Mouse (Mus musculus) right cerebral cortex, postnatal 14 days (tissue): ENCODE data around the gene Szt2.

ENCODE experiments used
- DNase-seq: peaks from one replicate; pipeline ENCODE4 v3.0.0; 2022

Szt2 gene

DNA sequence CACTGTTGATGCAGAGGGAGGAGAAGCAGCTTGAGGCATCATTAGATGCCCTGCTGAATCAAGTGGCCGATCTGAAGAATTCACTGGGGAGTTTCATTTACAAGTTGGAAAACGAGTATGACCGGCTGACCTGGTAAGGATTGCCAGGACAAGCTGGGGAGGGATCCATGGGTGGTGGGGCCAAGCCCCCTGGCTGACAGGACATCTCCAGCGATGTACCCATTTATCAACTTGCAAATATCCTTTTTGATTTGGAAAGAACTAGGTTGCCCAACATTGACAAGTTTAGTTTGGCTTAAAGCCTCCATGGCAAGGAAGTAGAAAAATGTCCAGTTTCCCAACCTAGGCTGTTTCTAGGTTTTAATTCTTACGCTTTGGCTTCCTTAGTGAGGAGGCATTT, 1.8 kb upstream of the Szt2 start:
- no peak for DNase-seq

DNA sequence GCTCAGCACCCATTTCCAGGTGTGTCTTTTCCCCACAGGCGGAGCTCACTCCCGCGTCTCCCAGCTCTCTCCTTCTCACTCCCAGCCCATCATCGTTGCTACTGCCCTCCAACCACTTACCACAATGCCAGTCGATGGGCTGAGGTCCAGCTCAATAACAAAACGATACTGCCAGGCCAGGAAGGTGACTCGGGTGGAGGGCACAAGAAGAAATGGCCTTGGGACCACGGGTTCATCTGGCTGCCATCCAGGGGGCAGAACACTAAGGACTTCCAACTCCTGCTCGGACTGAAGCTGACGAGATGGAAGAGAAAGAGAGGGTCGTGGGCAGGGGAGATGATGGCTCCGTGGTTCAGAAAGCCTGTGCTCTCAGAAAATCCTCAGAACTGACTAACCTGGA, 6.4 kb downstream of the Szt2 start:
- no peak for DNase-seq

DNA sequence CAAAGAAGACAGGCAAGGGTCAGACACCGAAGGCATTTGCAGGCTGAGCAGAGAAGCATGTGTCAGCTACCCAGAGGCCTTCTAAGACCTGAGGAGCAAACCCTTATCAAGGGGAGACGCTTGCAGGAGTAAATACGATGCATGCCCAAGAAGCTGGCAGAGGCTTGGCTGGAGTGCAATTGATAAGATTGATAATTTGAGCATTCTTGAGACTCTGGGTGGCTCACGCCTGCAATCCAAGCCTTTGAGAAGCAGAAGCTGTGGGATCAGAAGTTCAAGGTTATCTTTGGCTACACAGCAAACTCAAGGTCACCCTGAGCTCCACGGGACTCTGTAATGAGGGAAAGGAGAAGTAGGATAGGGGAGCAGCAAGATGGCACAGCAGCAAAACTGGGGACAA, 7.2 kb downstream of the Szt2 start:
- no peak for DNase-seq

DNA sequence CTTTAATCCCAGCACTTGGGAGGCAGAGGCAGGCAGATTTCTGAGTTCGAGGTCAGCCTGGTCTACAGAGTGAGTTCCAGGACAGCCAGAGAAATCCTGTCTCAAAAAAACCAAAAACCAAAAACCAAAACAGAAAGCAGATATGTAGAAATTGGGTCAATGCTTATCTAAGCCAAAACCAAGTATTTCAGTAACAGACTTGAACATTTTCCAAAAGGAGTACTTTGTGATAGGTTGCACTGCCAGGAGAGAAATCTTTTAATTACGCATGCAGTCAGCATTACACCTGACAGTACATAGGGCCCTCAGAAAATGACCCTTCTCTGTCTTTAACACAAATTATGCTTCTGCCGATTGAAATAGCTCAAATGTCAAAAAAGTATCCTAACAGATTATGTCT, 7.7 kb downstream of the Szt2 start:
- DNase-seq, result no peak

DNA sequence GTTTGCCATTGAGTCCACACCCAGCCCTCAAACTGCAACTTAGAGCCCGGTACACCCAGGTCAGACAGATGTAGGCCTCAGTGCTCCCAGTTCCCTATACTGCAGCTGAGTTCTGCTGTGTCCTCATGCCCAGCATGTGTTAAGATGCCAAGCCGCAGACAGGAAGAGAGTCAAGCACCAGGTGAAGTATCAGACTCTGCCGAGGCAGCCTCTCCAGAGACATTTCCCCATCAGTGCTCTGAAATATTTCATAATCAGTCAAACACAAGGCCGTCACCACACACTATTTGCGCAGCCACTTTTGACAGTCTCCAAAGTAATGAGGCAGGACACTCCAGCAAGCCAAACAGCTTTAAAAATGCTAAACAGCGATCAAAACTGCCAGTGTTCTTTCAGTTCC, 10.7 kb downstream of the Szt2 start:
- no peak for DNase-seq

DNA sequence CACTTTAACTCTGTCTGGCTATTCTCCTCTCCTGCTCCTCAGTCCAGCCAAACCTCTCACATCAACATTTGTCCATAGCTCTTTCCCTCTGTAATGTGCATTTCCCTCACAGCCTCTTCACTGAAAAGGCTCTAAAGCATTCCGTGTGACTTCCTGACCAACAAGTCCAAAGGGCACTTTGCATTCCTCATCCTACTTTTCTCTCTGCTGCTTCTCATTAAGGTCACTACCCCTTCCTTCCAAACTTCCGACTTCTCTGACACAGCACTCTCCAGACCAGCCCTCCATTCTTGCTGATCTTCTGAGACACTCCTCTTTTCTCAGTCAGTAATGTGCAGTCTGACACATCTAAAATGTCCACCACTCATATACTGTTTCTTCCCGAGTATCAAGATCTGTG, 12.6 kb downstream of the Szt2 start:
- no peak for DNase-seq

DNA sequence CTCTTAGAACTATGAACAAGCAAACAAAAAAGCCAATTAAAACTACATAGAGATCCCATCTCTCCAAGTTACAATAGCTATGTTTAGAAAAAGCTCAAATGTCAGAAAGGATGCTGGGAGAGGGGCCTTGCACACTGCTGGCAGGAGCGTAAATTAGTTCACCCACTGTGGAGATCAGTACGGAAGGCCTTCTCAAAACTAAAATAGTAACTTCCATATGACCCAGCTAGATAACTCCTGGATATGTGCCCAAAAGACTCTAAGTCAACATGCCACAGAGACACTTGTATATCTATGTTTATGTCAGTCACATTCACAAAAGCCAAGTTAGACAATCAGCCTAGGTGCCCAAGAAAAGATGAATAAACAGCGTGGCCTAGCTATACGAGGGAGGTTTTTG, 13.8 kb downstream of the Szt2 start:
- no peak for DNase-seq

DNA sequence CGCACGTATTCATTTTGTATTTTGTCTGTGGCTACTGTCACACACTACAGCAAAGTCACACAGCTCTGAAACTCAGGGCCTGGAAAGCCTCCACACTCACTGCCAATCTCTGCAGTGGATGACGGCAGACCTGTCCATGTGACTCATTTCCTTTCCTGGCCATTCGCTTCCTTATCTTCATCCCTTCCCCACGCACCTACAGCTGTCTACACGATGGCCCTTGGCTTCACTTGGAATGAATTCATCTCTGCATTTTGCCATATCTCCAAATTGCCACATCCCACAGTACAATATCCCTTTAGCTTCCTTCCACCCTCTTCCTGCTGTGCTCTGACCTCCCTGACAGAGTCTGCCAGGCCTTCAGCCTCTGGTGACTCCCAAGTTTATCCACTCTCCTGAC, 14.6 kb downstream of the Szt2 start:
- DNase-seq, result no peak

DNA sequence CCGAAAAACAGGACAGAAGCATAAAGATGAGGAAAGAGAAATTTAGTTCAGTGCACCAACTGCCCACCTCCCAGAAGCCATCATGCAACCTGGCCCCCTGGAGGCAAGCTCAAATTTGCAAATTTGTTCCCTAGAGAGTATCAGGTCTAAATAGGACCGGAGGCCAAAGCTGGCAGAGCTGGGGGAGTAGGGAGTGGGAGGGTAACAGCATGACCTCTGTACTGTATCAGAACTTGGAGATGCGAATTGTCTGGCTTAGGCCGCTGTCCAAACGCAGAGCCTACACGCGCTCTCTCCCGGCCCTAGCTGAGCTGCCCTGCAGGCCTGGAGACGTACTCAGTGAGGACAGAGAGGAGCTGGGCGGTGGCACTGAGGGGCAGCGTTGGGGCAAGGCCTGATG, 18.9 kb downstream of the Szt2 start:
- no peak for DNase-seq

DNA sequence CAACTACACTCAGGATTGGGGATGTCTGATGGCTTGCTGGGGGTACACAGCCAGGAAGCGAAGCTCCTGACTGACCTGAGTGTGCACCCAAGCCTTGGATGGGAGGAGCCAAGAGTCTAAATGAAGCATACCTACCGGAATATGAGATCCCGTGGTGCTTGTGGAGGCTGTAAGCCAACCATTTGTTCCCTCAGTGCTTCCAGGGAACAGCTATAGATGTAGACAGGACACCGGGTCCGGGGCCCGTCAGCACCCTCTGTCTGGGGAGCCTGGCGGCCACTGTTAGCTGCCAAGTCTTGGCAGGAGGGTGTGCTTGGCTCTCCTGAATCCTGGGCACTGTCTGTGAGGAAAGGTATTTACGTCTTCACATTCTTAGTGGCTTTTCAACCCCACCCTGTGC, 21.8 kb downstream of the Szt2 start:
- no peak for DNase-seq

DNA sequence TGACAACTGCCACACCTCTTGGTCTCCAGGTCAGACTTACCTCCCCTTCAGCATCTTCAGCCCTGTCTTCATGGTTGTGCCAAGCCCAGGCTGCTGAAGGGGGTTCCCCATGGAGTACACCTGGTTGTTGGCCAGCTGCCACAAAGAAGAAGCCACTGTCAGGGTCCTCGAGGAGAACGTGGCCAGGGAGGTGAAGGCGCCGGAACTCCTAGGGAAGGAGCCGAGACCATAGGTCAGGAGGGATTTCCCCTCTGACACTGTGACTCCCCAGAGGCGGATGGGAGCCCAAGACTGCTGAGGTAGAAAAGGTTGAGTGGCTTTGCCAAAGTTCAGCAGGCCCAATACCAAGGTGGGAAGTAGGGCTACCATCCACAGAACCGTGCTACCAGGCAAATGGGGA, 25.8 kb downstream of the Szt2 start:
- DNase-seq, result no peak

DNA sequence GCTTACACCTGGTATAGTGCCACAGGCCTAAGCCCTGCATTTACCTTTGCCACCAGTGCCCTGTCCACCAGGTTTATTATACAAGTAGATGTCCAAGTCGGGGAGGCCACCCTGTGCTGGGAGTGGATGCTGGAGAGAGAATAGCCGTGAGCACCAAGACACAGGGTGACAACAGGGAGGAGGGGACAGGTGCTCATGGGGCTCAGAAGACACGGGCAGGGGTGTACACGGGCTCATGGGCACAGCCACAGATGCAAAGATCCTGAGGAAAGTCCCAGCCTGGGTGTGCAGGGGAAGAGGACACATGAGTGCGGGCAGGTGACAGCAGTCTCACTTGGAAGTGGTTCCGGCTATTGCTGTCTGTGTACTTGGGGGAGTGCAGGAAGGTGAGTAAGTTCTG, 33.1 kb downstream of the Szt2 start:
- no peak for DNase-seq

DNA sequence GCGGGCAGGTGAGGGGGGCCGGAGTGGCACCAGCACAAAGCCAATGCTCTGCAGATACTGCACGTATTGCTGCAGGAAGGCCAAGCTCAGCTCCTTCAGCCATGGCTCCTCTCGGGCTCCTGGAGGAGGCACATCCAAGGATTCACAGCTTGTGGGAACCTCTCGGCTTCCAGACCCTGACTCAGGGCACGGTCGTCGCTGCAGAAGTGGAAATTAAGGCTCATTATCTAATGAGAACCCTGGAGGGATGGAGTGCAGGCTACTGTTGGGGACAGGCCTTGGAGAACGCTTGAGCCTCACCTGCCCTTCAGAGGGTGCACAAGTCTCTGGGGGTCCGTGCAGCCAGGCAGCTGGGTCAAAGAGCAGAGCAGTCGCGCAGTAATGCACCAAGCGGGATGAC, 37.3 kb downstream of the Szt2 start:
- DNase-seq, result no peak

DNA sequence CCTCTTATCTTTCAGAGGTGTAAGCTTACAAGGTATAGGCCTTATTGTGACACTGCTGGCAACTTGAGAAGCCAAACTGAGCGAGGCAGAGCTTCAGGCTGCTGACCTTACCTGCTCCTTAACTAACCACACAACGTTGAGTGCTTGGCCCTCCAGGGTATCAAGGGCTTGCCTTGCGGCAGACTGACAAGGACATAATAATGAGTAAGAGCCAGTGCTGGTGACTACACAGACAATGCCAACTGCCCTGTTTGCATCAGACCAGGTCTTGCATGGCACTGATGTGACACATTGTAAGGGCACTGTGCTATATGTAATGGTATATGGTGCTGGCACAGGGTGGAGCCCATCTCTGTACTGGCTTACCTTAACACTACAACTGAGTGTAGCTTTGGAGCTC, 40.5 kb downstream of the Szt2 start:
- DNase-seq, result no peak

DNA sequence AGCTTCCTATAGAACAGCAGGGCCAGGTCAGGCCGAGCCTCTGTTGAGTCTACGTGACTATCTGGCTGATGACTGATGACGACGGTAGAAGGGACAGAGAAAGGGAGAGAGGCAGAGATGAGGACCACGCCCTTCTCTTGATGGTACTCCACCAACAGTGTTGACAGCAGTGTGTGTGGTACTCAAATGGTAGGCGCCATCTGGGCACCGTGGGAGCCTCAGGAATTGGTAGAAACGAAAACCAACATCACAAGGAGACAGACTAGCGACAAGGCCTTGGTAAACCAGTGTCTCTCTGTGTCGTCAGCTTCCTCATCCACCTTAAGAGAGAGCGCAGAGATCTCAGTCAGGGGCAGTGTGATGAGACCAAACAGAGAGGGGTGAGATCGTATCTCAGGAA, 41.5 kb downstream of the Szt2 start:
- no peak for DNase-seq

DNA sequence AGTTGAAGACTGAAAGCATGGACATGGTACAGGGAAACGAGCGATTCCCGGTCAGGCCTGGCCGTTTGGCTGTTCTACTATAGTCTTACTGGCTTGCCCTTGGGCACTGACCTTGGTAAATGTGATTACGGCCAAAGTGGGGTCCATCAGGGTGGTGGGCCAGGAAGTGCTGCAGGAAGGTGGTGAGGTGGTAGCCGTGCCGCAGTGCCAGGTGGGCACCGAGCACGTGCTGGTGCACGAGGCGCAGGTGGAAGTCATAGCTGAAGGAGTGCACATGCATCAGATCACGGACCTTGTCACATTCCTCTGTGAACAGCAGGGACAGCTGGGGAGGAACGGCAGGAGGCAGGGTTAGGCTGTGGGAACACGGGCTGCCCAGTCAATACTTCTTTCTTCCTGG, 43.1 kb downstream of the Szt2 start:
- no peak for DNase-seq

DNA sequence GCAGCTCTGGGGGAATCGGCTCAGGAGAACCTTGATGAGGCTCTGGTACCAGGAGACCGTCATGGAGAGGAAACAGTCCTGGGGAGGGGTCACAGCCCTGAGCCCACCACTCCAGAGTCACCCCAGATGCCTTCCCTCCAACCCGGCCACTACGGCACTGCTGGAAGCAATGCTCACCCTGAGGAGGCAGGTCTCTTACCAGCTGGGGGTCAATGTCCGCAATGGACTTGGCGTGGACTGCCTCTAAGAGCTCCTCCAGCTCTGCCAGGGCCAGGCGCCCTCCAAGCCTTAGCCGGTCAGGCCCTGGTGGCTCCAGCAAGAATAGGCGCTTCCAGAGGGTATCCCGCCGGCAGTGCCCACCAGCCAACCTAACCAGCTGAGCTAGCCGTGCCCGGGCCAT, 44.4 kb downstream of the Szt2 start:
- no peak for DNase-seq

DNA sequence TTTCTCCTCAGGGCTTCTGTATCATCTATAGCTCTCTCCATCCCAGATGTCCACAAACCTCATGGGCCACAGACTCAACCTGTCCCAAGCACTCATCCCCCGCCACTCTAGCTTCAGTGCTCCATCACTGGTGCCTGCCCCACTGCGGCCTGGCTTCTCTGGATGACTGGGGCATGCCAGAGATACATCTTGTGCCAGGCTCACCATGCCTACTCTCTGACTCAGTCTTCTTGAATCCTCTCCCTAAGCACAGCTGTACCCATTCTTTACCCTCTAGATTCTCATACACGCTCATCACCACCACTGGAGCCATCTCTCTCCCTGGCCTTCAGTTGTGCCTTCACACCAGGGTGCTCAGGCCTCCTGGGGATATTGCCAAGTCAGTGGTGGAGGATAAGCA, 45.1 kb downstream of the Szt2 start:
- no peak for DNase-seq

DNA sequence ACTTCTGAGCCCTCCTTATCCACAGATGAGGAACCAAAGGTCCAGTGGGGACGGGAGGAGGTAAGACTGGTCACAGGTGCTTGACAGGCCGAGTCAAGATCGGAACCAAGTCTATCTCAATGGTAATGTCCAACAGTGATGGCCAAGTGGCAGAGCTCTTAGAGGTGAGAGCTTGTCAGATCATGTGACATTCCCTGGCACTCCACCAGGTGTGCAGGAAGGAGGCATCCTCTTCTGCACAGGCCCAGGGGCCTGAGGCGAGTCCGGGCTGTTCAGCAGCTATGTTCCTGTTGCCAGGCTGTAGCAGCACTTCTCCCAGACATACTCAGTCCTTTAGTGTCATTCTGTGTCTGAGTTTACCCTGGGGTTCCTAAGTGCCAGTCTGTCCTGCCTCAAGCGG, 46.2 kb downstream of the Szt2 start:
- no peak for DNase-seq

DNA sequence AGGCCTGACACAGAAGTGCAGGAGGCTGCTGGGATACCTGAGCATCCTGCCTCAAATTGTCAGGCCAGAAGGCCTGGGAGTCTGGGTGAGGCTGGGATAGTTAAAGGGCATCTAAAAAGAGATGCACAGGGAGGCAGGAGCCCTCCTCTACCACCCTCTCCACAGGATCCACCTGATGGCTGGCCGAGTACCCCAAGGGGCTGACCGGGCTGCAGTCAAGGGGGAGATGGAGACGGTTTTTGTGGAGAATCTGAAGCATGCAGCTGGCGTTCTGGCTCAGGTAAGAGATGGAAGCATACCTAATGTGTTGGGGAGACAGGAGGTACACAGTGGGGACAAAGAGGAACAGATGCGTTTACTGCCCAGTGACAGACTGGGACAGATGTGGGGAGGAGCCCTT, 47.6 kb downstream of the Szt2 start:
- no peak for DNase-seq

DNA sequence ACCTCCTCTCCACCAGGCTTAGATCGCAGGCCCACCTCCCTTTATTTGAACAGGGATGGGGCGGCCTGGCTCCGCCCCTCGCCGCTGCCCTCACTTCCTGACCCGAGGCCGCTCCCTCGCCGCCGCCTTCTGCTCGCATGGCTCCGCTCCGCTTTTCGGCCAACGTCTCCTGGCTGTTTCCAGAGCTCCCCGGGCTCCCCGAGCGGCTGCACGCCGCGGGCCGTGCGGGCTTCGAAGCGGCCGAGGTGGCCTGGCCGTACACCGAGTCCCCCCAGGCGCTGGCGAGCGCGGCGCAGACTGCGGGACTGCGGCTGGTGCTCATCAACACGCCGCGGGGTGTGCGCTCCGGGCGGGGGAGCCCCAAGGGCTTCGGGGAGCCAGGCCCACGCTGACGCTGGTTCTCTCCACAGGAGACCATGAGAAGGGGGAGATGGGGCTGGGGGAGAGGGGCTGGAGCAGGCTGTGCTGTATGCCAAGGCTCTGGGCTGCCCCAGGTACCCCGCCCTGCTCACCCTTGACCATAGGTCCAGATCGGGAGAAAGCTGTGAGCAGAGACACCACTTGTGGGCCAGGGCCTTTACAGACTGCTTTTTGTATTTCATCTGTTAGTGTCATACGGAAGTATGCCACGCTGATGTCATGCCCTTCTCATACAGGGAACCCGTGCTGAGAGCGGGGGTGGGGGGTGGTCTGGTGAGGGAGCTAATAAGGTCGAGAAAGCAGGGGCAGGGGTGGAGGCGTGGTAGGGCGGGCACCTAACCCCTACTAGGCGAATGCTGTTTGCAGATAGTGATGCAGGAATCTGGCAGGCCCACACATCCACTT, 49.0 kb downstream of the Szt2 start:
- peak; percentile 47 for DNase-seq

DNA sequence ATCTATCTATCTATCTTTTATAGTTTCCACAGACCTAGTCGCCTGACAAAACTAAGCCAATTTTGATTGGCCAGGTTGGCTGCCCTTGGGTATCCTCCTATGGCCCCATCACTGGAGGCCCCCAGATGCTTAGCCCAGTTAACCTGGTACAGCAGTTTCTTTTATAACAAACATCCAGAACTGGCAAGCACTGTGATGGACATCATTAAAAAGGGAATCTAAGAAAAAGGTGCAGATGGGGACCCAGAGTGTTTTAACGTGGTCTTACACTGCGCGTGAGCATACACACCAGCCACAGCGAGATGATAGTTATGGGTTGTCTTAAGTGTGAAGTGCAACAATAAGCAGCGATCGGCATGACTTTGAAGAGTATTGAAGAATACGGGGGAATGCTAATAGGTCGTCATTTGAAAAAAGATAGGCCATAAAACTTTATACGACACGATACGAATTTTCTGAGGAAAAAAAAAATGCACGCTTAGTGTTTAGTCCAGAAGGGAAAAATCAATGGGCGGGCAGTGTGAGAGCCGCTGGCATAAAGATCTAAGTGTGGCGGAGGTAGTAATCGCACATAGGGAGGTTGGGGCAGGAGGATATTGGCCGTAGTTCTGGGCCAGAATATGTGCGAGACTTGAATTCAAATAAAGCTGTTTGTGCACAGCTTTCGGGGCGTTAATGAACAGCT, 49.7 kb downstream of the Szt2 start:
- DNase-seq, result no peak

DNA sequence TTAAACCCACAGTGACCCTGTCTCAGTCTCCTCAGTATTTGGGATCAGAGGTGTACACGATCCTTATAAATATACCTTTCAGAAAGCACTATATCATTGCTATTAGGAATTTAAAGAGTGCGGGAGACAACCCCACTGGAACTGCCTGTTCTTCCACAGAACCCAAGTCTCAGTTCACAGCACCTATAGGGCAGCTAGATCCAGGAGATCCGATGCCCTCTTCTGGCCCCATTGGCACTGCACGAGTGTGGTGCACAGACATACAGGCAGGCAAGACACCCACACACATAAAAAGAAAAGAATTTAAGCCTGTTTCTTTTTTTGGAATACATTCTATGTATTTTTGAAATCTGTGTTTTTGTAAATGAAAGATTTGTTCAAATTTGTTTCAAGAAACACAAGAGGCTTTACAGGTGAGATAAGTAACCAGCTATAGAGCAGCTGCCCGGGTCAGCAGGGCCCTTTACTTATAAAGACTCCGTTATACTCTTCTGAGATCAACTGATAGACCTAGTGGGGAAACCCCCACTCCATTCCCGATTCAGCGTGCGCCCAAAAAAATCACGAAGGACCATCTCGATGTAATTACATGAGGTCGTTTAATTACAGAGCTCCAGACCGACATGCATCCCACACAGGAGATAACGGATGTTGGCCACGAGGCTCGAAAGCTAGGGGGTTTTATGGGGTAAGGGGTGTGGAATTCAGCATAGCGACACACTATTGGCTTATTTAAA, 50.7 kb downstream of the Szt2 start:
- DNase-seq, result no peak

DNA sequence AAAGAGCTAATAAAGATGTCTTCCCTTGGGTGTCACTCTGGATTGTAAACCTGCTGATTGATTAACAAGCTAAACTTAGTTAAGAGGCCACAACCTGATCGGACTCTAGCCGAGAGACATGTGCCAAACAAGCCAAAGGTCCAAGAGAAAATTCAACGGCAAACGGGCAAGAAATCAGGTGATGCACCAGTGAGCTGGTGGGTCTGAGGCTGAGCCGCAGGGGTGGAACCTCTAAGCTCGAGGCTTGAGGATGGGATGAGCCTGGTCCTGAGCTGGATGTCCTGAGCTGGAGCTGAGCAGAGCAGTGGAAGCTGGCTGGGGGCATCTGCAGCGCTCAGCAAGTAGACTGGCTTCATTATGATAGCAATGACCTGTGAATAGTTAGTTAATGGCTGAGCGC, 51.6 kb downstream of the Szt2 start:
- DNase-seq, result no peak
